Mouse (Mus musculus) left cerebral cortex, adult 2 months (tissue): ENCODE measurements around the gene Mup4. TPM values are rescaled to one million over a fixed set of nuclear protein-coding genes. Genes with fewer than 3 reads are reported as not detected.

Source experiments
- DNase-seq, 2 experiments: peaks; one replicate each; pipeline ENCODE4 v3.0.0; 2021 to 2022; ENCODE audit warnings: low spot score in 2 of 2, mixed read lengths in 1 of 2; ENCODE audit errors: extremely low spot score in 1 of 2
- H3K27ac ChIP-seq: fragments of 200-600 bp; 2 replicates; pipeline ENCODE4 v1.8.1; 2022
- H3K4me3 ChIP-seq: fragments of 200-600 bp; 2 replicates; pipeline ENCODE4 v1.8.1; 2022
- CTCF ChIP-seq: fragments of 200-600 bp; IDR thresholded peaks from 2 replicates; pipeline ENCODE4 v1.8.1; 2022; ENCODE audit warnings: antibody characterized with exemption, mild to moderate bottlenecking, moderate library complexity
- intact Hi-C: fragments of 180-260 bp; cut with DNase I; formaldehyde crosslinking; loops from one replicate; pipeline ENCODE4 v1.15.1; 2025
- total RNA-seq, 2 experiments: library from RNA; stranded (reverse); gene quantifications; 2 replicates each; pipeline ENCODE4 v1.2.3; 2021

The Mup4 gene
- total RNA-seq, 2 experiments from 2014 or later: not detected

DNA sequence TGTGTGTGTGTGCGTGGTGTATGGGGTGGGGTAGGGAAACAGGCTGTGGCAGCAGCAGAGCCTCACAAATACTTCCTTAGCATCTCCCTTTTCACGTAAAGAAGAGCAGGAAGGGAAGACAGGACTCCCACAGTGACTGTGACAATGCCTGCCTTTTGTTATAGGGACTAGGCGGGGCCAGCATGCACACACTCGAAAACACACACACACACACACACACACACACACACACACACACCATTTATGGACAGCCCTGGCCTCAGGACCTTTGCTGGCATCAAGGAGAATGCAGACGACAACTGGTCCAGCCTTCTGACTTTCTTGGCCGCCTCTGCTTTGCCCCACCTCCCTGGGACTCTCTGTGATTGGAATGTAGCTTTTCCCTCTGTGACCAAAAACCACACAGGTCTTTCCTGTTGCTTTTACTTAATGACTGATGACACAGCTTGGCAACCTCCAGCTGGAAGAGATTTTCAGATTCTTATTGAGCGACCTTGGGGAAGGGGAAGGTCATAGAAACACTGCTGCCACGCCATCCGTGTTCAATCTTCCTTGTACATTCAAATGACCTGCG is 52.8 kb downstream of the Mup4 start:
- H3K4me3 ChIP-seq: no peak overlapping the region
- intact Hi-C loops: no loop called here
- H3K27ac ChIP-seq: no peak overlapping the region
- no peak for TF ChIP-seq CTCF
- no peak for DNase-seq

DNA sequence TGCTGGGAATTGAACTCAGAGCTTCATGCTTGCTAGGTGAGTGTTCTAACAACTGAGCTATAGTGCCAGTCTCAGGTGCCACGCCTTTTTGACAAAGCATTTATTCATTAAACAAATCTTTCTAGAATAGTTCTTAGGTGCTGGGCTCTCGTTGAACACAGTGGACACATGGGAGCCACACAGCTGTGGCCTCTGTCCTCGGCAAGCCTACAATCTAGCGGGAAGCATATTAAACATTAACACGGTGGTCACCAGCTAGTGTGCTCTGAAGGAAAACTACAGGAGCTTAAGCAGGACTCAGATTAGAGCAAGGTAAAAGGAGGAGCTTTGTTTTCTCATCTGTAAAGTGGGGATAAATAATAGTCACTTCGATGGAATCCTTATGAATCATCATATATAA is 53.4 kb downstream of the Mup4 start:
- Histone ChIP-seq H3K4me3 (no peak overlapping the region), H3K27ac (no peak overlapping the region)
- no peak for TF ChIP-seq CTCF
- intact Hi-C loops: no loop called here
- DNase-seq: no peak

Other genes starting within 250 kb of the Mup4 start
- 10 to 100 TPM; 22.3 to 23.1 TPM for gene Inip, start 159.1 kb downstream of the Mup4 start, total RNA-seq
- gene Snx30, start 154.9 kb downstream of the Mup4 start, total RNA-seq: 10 to 100 TPM; 33.4 to 37.2 TPM
- gene Slc46a2, start 45.7 kb downstream of the Mup4 start, total RNA-seq: not detected
- not detected for gene Mup6, start 3.6 kb upstream of the Mup4 start, total RNA-seq
- gene Mup7, start 109.8 kb upstream of the Mup4 start, total RNA-seq: not detected
- gene Mup2, start 193.6 kb upstream of the Mup4 start, total RNA-seq: not detected